Mouse (Mus musculus) lung, postnatal 0 days (tissue): ENCODE results near the gene Rps6kb2. TPM values are rescaled to one million over a fixed set of nuclear protein-coding genes. Genes with fewer than 3 reads are reported as not detected.

Experiments used
- ATAC-seq: fragments of 200-750 bp; cut with Nextera tagmentation; 2 replicates; pipeline ENCODE4 v1.8.0; 2017; ENCODE audit warnings: moderate library complexity
- DNase-seq: peaks from one replicate; pipeline ENCODE4 v3.0.0-alpha.2; 2016; ENCODE audit warnings: low spot score
- H3K27ac ChIP-seq: fragments of 300-500 bp; sonication (generic); 2 replicates; pipeline ENCODE4 v1.5.1; 2014; ENCODE audit warnings: antibody characterized with exemption, mild to moderate bottlenecking, low read length, mixed read lengths
- H3K27me3 ChIP-seq: fragments of 300-500 bp; sonication (generic); replicated peaks from 2 replicates; pipeline ENCODE4 v1.6.1; 2014; ENCODE audit warnings: low read length, mixed read lengths; ENCODE audit not compliant: insufficient read depth
- H3K36me3 ChIP-seq: fragments of 300-500 bp; sonication (generic); 2 replicates; pipeline ENCODE4 v1.6.1; 2014; ENCODE audit warnings: low read length, mixed read lengths; ENCODE audit not compliant: insufficient read depth
- H3K4me1 ChIP-seq: fragments of 300-500 bp; sonication (generic); 2 replicates; pipeline ENCODE4 v1.6.1; 2014; ENCODE audit warnings: antibody characterized with exemption, low read depth, low read length, mixed read lengths; ENCODE audit not compliant: insufficient read depth
- H3K4me2 ChIP-seq: fragments of 300-500 bp; sonication (generic); replicated peaks from 2 replicates; pipeline ENCODE4 v1.6.1; 2014; ENCODE audit warnings: low read depth, mild to moderate bottlenecking, low read length, moderate library complexity, mixed read lengths
- H3K4me3 ChIP-seq: fragments of 300-500 bp; sonication (generic); 2 replicates; pipeline ENCODE4 v1.5.1; 2014; ENCODE audit warnings: low read depth, low read length
- H3K9ac ChIP-seq: fragments of 300-500 bp; sonication (generic); replicated peaks from 2 replicates; pipeline ENCODE4 v1.6.1; 2014; ENCODE audit warnings: low read depth, mild to moderate bottlenecking
- H3K9me3 ChIP-seq: fragments of 300-500 bp; sonication (generic); 2 replicates; pipeline ENCODE4 v1.6.1; 2016; ENCODE audit warnings: low read length, mixed read lengths
- CTCF ChIP-seq: IDR thresholded peaks from 2 replicates; pipeline ENCODE4 v1.5.1; 2016; ENCODE audit warnings: antibody characterized with exemption, mild to moderate bottlenecking
- EP300 ChIP-seq: IDR thresholded peaks from 2 replicates; pipeline ENCODE4 v1.6.1; 2016; ENCODE audit warnings: antibody characterized with exemption, mild to moderate bottlenecking, control low read depth
- WGBS: fragments of 180-500 bp; shearing (Covaris S2); extraction: QIAGEN DNeasy Blood & Tissue Kit; methylation state at CpG from one replicate; pipeline ENCODE4 v1.1.7; 2014; 5-methylcytosine and 5-hydroxymethylcytosine counted together
- polyA plus RNA-seq: library from polyadenylated mRNA; unstranded; fragments of >200 nt; fragmentation: Nextera tagmentation; extraction: Ambion mirVana; gene quantifications from 2 replicates; pipeline ENCODE4 v1.2.1, GENCODE M21; 2015

The Rps6kb2 gene
- polyA plus RNA-seq, 1 experiment from 2014 or later: 35.1 TPM

- Histone ChIP-seq H3K4me1 (0 out of 2 replicates have a peak, but pooled peaks cover 2% of the 10 kb centered on the region), H3K4me3 (no peak overlapping the region), H3K36me3 (no peaks in the 10 kb centered on the region), H3K9me3 (no peaks in the 10 kb centered on the region), H3K27me3 (no peaks in the 10 kb centered on the region), H3K9ac (no peak overlapping the region), H3K4me2 (no peak overlapping the region), H3K27ac (no peak overlapping the region)
- no peak for TF ChIP-seq CTCF
- no peak for ATAC-seq
- DNase-seq: no peak
- 82% methylated on average over 7 of the region's 7 CpGs for WGBS
Observed at GRCm38 (mm10) chr19:4180411-4180810, 17.3 kb upstream of the Rps6kb2 start.

- DNase-seq (peak; percentile 67), ATAC-seq (peak; percentile 82)
- no peak within 1 kb of the TSS for H3K9ac ChIP-seq
- H3K27me3 ChIP-seq: no peaks in the 10 kb centered on the region
- H3K4me3 ChIP-seq: no peak within 1 kb of the TSS
- 11% methylated on average over 10 of the region's 11 CpGs for WGBS
- H3K4me2 ChIP-seq: peak within 1 kb of the TSS; percentile 47
- no peaks in the 10 kb centered on the region; the same call in 1 of the 2 replicates for H3K36me3 ChIP-seq
- peaks cover 12% of the 10 kb centered on the region; the same call in 1 of the 2 replicates for H3K4me1 ChIP-seq
- no peaks in the 10 kb centered on the region for H3K9me3 ChIP-seq
- no peak within 1 kb of the TSS; the same call in 1 of the 2 replicates for H3K27ac ChIP-seq
- TF ChIP-seq EP300 (no peak), CTCF (no peak)
Observed at GRCm38 (mm10) chr19:4175368-4175947, 12.3 kb upstream of the Rps6kb2 start, which contains the start of gene Carns1. Gene Carns1, minus strand, starts transcription at chr19:4175479.

GRCm38 (mm10) chr19:4172925-4173324 is 9.8 kb upstream of the Rps6kb2 start:
- 62% methylated on average over 11 of the region's 11 CpGs for WGBS
- Histone ChIP-seq H3K4me2 (no peak overlapping the region), H3K36me3 (no peaks in the 10 kb centered on the region; the same call in 1 of the 2 replicates), H3K4me1 (peaks cover 18% of the 10 kb centered on the region; the same call in 1 of the 2 replicates), H3K27ac (no peak overlapping the region), H3K27me3 (no peaks in the 10 kb centered on the region), H3K9ac (no peak overlapping the region), H3K9me3 (no peaks in the 10 kb centered on the region), H3K4me3 (no peak overlapping the region)
- ATAC-seq (no peak), DNase-seq (no peak)
- TF ChIP-seq EP300 (no peak), CTCF (no peak)

- Histone ChIP-seq H3K36me3 (no peaks in the 10 kb centered on the region; the same call in 1 of the 2 replicates), H3K27me3 (no peaks in the 10 kb centered on the region), H3K9ac (no peak overlapping the region), H3K27ac (peak overlapping the region; percentile 26), H3K4me1 (peaks cover 18% of the 10 kb centered on the region; the same call in 1 of the 2 replicates), H3K9me3 (no peaks in the 10 kb centered on the region), H3K4me2 (no peak overlapping the region), H3K4me3 (no peak overlapping the region)
- peak; percentile 48 for DNase-seq
- no peak for TF ChIP-seq CTCF
- TF ChIP-seq EP300: no peak
- 40% methylated on average over 13 of the region's 13 CpGs for WGBS
- ATAC-seq: no peak
Observed at GRCm38 (mm10) chr19:4171393-4172290, 8.5 kb upstream of the Rps6kb2 start.

GRCm38 (mm10) chr19:4170723-4171392 is 7.7 kb upstream of the Rps6kb2 start:
- ATAC-seq (no peak), DNase-seq (no peak)
- no peak overlapping the region for H3K4me3 ChIP-seq
- peak overlapping the region; percentile 26; the same call in 1 of the 2 replicates for H3K27ac ChIP-seq
- H3K27me3 ChIP-seq: no peaks in the 10 kb centered on the region
- no peak overlapping the region for H3K9ac ChIP-seq
- WGBS: 95% methylated on average over 10 of the region's 10 CpGs
- no peak overlapping the region for H3K4me2 ChIP-seq
- no peak for TF ChIP-seq CTCF
- TF ChIP-seq EP300: no peak
- peaks cover 18% of the 10 kb centered on the region; the same call in 1 of the 2 replicates for H3K4me1 ChIP-seq
- no peaks in the 10 kb centered on the region for H3K9me3 ChIP-seq
- H3K36me3 ChIP-seq: no peaks in the 10 kb centered on the region; the same call in 1 of the 2 replicates

GRCm38 (mm10) chr19:4169810-4170209 is 6.7 kb upstream of the Rps6kb2 start:
- Histone ChIP-seq H3K27me3 (no peaks in the 10 kb centered on the region), H3K4me3 (peak overlapping the region; percentile 39), H3K4me1 (peaks cover 11% of the 10 kb centered on the region; the same call in 1 of the 2 replicates), H3K27ac (peak overlapping the region; percentile 93), H3K9ac (peak overlapping the region; percentile 73), H3K4me2 (peak overlapping the region; percentile 79), H3K9me3 (no peaks in the 10 kb centered on the region), H3K36me3 (no peaks in the 10 kb centered on the region; the same call in 1 of the 2 replicates)
- WGBS: 4% methylated on average over 22 of the region's 27 CpGs
- TF ChIP-seq CTCF (no peak), EP300 (no peak)
- ATAC-seq (no peak), DNase-seq (no peak)
